Mouse (Mus musculus) kidney, adult 2 months (tissue): ENCODE measurements at regions not wholly inside any gene's neighbourhood (a gene's known extent, or its start where the extent isn't known, plus 50 kb on each side); places are given as distances from the start of the nearest gene placed in this dataset.

ENCODE experiments used
- DNase-seq: peaks from one replicate; pipeline ENCODE4 v3.0.0; 2021
- H3K27ac ChIP-seq: fragments of 200-500 bp; 2 replicates; pipeline ENCODE4 v1.5.1; 2012; ENCODE audit warnings: low read depth, low read length, control low read depth, inconsistent platforms; ENCODE audit not compliant: insufficient read depth
- H3K27me3 ChIP-seq: fragments of 200-500 bp; replicated peaks from 2 replicates; pipeline ENCODE4 v1.6.1; 2012; ENCODE audit warnings: mild to moderate bottlenecking, moderate library complexity, low read length, inconsistent platforms; ENCODE audit not compliant: control insufficient read depth, insufficient read depth
- H3K36me3 ChIP-seq: fragments of 200-500 bp; 2 replicates; pipeline ENCODE4 v1.6.1; 2012; ENCODE audit warnings: mild to moderate bottlenecking, moderate library complexity, low read length, inconsistent platforms; ENCODE audit not compliant: control insufficient read depth, insufficient read depth
- H3K4me1 ChIP-seq: fragments of 200-500 bp; 2 replicates; pipeline ENCODE4 v1.6.1; 2011; ENCODE audit warnings: low read length; ENCODE audit not compliant: control insufficient read depth, insufficient read depth
- H3K4me3 ChIP-seq: fragments of 200-500 bp; 2 replicates; pipeline ENCODE4 v1.5.1; 2011; ENCODE audit warnings: mild to moderate bottlenecking, low read depth, low read length, control low read depth; ENCODE audit not compliant: insufficient read depth
- CTCF ChIP-seq: fragments of 200-500 bp; conservative IDR thresholded peaks from 2 replicates; pipeline ENCODE4 v1.5.1; 2011; ENCODE audit warnings: low read depth, mild to moderate bottlenecking, control low read depth, low read length, moderate library complexity, mixed read lengths; ENCODE audit not compliant: insufficient read depth, insufficient read length
- POLR2A ChIP-seq: fragments of 200-500 bp; IDR thresholded peaks from one replicate; pipeline ENCODE4 v1.6.1; 2011; ENCODE audit warnings: low read depth, low read length, control low read depth
- WGBS: fragments of 180-500 bp; shearing (Covaris S2); methylation state at CpG from one replicate; pipeline ENCODE4 v1.1.7; 2018; 5-methylcytosine and 5-hydroxymethylcytosine counted together

GRCm38 (mm10) chr9:12870941-12871340 is 374.7 kb downstream of the Jrkl start:
- no peaks in the 10 kb centered on the region for H3K4me1 ChIP-seq
- WGBS = 58% methylated on average over 3 of the region's 3 CpGs
- peak; percentile 8 for DNase-seq
- TF ChIP-seq POLR2A (no peak), CTCF (no peak)
- H3K36me3 ChIP-seq = no peaks in the 10 kb centered on the region
- no peak overlapping the region for H3K4me3 ChIP-seq
- H3K27me3 ChIP-seq = no peaks in the 10 kb centered on the region
- H3K27ac ChIP-seq = no peak overlapping the region
